Mouse (Mus musculus) lung, postnatal 10 days (tissue): ENCODE data around the gene Mixl1.

Experiments used
- DNase-seq: peaks from one replicate; pipeline ENCODE4 v3.0.0; 2021

Mixl1 gene

DNA sequence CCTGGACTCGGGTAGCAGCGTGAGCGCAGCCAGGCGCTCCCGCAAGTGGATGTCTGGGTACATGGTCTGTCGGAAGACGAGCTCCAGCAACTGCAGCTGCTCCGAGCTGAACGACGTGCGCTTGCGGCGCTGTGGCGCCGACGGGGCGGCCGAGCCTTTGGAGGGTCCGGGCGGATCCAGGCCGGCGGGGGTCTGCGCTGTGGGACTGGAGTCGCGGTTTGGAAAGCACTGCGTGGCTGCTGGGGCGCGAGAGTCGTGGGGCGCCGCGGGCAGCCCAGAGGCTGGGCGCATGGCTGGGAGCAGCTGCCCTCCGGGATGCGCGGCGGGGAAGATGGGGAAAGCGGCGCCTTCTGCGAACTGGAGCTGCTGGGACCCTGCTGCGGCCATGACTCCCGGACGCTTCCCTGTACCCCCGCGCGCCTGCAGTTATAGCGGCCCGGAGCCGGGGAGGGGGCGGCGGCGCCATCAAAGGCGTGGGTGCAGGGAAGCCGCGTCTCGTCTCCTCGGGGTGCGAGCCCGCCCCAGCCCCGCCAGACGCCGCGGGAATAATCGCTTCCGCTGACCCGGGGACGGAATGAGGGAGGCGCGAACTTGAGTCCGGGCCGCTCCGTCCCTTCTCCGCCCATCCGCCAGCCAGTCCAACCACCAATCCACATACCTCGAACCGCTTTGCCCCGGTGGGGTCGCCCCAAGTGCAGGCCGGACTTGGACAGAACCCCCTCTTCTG, at the start of gene Mixl1:
Mixl1 (minus strand) TSS at position 409 of the 727 bp plus-strand sequence.
- DNase-seq, result peak; percentile 17

DNA sequence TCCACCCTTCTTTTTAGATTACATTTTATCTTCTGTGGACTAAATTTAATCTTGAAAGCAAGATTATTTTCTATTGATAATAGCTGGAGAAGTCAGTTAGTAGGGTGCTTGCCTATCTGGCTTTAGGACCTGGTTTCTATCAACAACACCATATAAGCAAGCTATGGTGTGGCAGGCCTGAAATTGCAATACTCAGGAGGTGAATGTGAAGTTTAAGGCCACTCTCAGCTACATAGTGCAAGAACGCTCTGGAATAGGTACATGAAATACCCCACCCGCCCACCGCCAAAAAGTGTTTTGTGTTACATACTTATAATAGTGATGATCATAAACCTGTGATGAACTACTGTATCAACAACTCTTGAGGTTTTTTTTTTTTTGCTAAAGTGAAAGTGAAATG, 32.4 kb upstream of the Mixl1 start:
- no peak for DNase-seq

DNA sequence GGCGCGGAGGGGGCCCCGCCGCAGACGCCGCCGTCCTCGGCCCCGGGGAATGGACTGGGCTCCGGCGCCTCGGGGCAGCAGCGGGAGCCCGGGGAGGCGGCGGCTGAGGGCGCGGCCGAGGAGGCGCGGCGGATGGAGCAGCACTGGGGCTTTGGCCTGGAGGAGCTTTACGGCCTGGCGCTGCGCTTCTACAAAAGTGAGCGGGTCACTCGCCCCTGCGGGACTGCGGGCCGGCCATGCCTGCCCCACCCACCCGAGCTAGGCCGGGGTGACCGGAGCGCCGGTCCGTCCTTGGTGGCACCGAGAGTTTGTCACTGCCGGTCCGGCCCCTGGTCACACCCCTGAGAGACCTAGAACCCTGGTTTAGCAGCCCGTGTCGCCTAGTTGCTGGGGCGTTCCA, 29.3 kb upstream of the Mixl1 start:
- DNase-seq, result peak; percentile 63

DNA sequence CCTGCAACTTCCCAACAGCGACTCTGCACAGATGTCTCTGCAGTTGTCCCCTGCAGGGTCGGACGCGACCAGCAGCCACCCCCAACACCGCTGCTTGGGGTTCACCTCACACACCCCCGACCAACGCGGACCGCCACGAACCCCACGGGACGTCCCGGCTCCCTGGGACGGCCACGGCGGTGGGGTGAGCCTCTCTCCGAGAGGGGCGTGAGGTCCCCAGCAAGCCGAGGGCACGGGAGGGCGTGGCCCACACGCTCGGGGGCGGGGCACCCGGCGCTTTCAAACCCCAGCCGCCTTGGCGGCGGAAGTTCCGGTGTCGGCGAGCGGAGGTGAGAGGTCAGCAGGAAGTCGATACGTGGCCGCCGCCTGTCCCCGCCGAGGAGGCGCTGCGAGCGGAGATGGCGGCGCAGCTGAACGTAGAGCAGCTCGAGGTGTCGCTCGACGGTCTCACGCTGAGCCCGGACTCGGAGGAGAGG, 28.9 kb upstream of the Mixl1 start, which contains the start of gene Acbd3:
Acbd3 (plus strand) TSS at position 340 of the 476 bp plus-strand sequence.
- DNase-seq, result peak; percentile 96

DNA sequence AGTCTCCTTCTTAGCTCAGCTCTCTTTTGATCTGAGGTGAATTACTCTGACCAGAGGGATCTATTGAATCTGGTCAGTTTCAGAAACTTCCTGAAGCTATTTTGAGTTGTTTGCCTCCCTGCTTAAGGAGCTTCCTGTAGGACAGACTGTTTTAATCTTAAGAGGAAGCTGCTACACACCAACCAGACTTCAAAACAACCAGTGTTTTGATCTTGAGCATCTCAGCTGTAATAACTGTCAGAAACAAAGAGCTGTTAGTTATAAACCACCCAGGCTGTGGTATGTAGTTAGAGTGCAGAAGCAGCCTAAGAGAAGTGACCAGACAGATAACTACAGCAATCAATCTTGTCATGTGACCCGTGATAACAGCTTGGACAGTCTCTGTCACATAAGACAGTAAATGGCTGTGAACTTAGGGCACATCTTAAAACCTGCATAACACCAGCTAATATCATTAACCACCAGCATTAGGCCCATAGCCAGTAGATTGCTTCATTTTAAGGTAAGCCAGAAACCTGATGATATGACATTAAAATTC, 26.9 kb upstream of the Mixl1 start:
- no peak for DNase-seq

DNA sequence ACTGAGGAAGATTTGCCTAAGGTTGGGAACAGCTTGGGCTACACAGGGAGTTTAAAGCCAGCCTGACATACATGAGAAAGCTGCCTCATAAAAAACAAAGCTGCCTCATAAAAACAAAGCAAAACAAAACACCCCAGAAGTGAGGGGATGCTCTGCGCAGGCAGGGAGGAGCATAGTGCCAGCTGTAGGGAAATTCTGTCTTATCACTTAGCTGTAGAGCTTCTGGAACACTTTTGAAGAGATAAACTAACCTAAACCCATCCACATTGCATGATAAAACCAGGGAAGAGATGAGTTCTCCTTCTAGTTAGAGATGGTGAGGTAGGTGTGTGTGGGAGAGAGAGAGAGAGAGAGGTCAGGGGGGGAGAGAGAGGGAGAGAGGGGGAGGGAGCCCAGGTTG, 25.8 kb upstream of the Mixl1 start:
- no peak for DNase-seq

DNA sequence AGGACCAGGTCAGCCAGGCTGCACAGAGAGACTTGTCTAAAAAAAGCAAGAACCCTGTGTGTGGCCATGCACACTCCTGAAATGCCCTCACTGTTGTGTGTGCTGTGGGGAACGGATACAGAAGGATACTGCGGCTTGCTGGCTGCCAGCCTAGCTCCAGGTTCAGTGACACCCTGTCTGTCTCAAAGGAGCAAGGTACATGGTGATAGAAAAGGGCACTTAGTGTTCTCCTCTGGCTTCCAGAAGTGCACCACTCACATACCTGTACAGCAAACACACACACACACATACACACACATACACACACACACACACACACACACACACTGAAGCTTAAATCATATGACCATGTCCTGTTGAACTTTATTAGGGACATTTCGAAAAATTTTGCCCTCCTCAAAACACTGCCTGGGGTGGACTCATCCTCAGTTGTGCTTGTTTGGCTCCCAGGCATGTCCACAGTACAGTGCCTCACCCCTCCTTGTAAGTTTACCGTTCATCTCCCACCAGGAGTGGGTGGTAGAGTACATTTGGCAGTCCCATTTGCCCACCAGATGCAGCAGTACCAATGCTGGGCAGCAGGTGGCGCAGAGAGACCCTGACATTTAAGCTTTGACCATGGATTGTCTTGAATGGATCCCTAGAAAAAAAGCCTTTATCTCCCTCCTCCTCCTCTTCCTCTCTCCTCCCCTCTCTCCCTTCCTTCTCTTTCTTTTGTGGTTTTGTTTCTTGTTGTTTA, 23.3 kb upstream of the Mixl1 start:
- peak; percentile 90 for DNase-seq

DNA sequence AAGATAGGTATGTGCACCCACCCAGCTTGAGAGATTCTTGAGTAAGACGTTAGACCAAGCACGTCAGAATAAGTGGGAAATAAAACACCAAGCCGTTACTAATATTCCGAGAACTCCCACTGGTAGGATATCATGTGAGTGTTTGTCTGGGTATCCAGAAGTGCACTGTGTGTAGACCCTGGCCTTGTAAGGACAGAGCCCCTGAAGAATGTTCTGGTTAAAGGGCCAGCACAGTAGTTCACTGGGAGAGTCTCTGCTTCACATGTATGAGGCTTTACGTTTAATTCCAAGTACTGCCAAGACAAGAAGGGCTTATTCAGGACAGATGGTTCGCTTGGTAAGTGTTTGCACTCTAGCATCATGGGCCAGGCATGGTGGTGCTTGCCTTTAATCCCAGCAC, 22.6 kb upstream of the Mixl1 start:
- DNase-seq, result no peak

DNA sequence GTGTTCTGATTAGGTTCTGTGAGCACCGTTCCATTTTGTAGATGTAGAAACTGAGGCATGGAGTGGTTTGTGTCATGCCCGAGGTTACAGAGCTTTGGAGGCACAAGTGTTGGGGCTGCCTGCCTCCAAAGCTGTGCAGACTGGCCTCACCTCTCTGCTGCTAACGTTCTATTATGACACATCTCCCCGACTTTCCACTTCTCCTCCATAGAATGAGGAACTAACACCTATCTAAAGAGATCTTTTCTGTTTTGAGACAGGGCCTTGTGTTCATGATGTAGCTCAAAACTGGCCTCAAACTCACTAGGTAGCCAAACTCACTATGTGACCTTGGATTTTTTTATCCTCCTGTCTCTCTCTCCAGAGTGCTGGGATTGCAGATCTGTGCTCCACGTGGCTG, 21.9 kb upstream of the Mixl1 start:
- no peak for DNase-seq

DNA sequence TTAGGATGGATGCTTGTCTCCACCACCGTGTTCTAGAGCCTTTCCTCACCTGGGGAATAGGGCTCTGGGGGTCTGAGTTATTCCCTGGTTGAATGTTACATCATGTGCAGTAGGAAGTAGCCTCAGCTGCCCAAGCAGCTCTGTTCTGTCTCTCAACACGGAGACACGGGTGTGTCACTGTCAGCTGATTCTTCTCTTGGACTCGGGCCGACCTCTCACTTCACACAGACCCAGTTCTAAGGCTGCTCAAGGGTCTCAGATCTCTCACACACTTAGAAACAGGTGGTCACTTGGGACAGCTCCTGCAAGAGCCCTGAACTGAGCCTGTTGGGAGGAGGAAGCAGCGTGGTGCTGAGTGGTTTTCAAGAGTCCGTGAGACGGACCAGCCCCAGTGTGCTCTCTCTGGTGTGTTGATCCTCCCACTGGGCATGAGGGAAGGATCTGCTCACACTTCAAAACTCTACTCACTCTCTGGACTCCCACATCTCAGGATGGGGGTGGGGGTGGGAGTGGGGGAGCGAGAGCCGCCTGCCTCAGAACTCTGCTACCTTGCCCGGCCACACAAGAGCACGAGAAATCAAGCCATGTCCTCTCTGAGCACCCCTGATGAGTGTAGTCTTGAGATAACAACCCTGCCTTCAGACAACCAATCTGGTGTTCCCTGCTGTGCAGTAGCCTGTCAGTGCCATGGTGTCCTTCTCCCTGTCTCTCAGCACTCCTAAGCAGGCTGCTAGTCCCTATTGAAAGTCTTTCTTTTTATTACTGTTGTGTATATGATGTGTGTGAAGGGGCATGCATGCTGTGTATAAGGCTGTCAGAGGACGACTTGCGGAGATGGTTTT, 12.3 kb upstream of the Mixl1 start:
- DNase-seq, result peak; percentile 39

DNA sequence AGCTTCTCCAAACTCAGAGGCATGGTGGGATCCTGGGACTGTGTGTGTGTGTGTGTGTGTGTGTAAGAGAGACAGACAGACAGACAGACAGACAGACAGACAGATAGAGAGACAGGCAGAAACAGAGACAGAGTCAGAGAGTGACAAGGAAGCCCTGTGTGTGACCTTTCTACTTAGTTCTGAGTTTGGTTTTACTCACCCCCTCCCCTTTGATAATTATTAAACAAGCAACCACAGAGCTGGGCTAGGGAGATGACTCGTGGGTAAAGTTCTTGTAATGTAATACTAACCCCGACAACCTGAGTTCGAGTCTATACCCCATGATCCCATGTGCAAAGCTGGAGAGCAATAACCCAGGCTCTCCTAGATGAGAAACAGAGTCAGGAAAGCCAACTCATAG, 11.0 kb upstream of the Mixl1 start:
- no peak for DNase-seq

DNA sequence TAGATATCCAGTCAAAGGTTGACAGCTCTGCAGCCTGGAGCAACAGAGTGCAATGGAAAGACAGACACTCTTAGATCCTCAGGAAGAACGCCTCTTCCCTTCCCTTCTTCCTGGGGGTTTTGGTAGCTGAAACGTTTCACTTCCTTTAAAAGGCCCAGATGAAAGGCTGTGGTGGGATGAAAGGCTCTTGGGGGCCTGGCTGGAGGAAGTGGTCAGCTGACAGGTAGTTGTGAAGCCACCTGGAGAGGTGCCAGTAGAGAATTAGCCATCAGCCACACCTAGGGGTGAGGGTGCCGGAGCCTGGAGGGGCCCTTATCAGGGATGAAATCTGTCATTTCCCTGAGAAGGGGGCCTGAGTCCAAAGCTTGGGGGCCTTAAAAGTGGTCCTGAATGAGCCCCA, 10.5 kb upstream of the Mixl1 start:
- no peak for DNase-seq

DNA sequence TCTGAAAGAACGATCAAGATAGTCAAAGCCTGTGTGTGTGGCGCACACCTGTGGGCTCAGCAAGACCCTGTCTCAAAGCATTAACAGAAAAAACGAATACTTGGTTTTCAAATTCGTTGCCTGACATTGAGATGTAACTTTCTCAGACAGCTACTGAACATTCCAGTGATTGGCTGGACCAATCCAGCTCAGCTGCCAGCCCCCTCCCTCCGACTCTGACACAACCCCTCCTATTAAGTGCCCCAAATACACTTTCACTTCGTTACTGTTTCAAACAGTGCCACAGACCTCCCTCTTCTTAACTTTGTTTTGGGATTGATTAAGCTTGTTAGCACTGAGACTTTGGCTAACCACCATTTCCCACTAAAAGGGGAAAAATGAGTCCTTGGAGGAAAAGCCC, 6.6 kb upstream of the Mixl1 start:
- peak; percentile 55 for DNase-seq

DNA sequence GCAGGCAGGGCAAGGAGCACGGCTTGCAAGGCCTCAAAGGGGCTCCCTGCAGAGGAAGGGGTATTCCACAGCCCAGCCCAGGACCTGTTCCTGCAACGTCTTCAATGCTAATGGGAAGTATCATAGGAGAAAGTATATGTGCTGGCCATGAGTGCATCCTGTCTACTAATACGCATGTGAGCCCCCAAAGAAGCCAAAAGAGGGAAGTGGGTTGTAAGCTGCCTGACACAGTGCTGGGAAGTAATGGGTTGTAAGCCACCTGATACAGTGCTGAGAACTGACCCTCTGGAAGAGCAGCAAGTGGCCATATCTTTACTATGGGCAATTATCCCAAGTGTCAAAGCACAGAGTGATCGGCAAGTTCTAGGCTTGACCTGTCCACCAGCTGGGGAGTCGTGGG, 1.2 kb upstream of the Mixl1 start:
- no peak for DNase-seq

DNA sequence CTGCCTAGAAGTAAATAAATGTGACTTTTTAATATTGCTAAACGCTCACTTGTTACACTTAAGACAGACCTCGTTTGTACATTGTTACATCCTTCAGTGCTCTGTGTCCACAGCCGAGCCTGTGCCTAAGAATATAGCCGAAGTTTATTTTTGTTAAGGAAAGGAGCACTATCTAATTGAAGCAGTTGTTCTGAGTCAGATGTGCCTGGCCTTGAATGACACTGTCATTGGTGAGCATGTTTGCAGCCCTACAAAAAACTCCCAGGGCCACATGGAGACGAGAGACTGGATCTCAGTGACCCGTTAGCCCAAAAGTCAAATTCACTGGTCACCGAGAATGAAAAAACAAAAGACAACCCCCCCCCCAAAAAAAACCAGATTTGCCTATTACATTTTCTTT, 5.5 kb downstream of the Mixl1 start:
- no peak for DNase-seq
